Mouse (Mus musculus) bone marrow macrophage, adult 2 months (primary cell): ENCODE results near the gene Snx18.

Source experiments
- CTCF ChIP-seq: IDR thresholded peaks from 2 replicates; pipeline ENCODE4 v1.5.1; 2012; ENCODE audit warnings: low read depth, mild to moderate bottlenecking, low read length, moderate library complexity
- POLR2A ChIP-seq: IDR thresholded peaks from 2 replicates; pipeline ENCODE4 v1.6.1; 2012; ENCODE audit warnings: mild to moderate bottlenecking, low read depth, low read length, borderline replicate concordance

DNA sequence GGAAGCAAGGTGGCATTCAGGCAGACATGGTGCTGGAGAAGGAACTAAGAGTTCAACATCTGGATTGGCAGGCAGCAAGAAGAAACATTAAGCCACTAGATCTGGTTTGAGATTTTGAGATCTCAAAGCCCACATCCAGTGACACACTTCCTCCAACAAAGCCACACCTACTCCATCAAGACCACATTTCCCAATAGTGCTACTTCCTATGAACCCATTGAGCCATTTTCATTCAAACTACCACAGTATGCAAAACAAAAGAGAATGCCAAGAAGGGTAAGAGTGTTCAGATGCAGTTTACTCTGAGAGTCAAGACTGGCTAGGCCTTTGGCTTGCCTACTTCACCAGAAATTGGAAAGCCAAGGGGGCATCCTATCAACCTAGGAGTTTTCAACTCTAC lies 61.8 kb downstream of the Snx18 start:
- TF ChIP-seq POLR2A = no peak
- TF ChIP-seq CTCF = no peak
